Mouse (Mus musculus): Measurements from ENCODE around the gene Thada.

- TF ChIP-seq POLR2A (IDR thresholded peaks at IDR 0.05; ENCODE audit: insufficient read depth, low read depth, low read length) (no peak), CTCF (IDR thresholded peaks at IDR 0.05) (no peak)
Observed at GRCm38 (mm10) chr17:84155029-84155338, 311.0 kb downstream of the Thada start.

Measured in heart, adult 2 months (tissue).